Mouse (Mus musculus): Measurements from ENCODE around the gene Olfr330. TPM values are rescaled to one million over a fixed set of nuclear protein-coding genes. Genes with fewer than 3 reads are reported as not detected.

Gene Olfr330
- total RNA-seq, 1 experiment, result not detected

DNA sequence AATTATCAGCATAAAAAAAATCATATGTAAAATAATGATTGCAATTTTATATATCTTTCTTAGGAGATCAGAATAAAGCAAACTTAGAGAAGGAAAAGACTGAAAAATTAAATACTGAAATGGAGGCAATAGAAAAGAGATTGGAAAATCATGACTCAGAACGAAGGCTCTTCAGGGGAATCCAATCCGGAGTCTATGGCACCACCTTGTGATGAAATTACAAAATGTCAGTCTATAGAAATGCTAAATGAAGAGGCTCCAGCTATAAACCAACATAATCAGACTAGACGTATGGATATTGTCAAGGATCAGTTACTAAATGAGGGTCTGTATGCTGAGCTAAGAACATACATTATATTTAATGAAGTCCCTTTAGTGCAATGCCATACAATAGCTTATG is 35.3 kb downstream of the Olfr330 start:
- no peak for TF ChIP-seq ZNF384 (IDR thresholded peaks at IDR 0.05; ENCODE audit: low read depth, low read length)
- no peak for TF ChIP-seq ZC3H11A (IDR thresholded peaks at IDR 0.05; ENCODE audit: borderline replicate concordance, low read depth, low read length)
- TF ChIP-seq HCFC1 (IDR thresholded peaks at IDR 0.05; ENCODE audit: borderline replicate concordance, insufficient read depth, low read length), result no peak
- no peak for TF ChIP-seq MAFK (IDR thresholded peaks at IDR 0.05; ENCODE audit: insufficient read depth, low read depth, low read length)
- TF ChIP-seq CHD2 (IDR thresholded peaks at IDR 0.05; ENCODE audit: low read depth, low read length), result no peak
- DNase-seq (ENCODE audit: low read depth, low spot score), result no peak
- in situ Hi-C loops (cut with MboI; ENCODE audit: low sequenced_read_pairs in 2 of 2, unreplicated experiment in 2 of 2), result no loop called here

DNA sequence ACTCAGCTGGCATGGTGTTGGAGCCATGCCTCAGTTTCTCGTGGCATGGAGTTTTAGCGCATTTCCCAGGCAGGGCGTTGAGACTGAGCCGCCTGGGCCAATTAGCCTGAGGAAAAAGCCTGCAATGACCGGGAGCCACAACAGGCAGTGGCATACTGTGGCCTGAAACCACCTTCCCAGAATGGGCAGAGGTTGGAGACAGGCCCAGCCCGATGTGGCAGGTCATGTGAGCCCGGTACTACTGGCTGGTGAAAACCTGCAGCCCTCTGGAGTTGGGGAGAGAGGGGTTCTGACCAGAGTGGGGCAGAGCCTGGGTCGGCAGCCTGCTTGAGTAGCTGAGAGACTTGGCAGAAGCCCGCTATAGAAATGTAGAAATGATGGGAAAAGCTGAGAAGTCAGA is 35.9 kb downstream of the Olfr330 start:
- in situ Hi-C loops (cut with MboI; ENCODE audit: low sequenced_read_pairs in 2 of 2, unreplicated experiment in 2 of 2), result no loop called here
- DNase-seq (ENCODE audit: low read depth, low spot score), result no peak
- H3K27ac ChIP-seq (ENCODE audit: insufficient read depth, low read depth, low read length, poor library complexity, severe bottlenecking), result no peak overlapping the region
- no peaks in the 10 kb centered on the region for H3K9me3 ChIP-seq (ENCODE audit: control insufficient read depth, insufficient read depth, low read depth, low read length)
- H3K36me3 ChIP-seq (ENCODE audit: control insufficient read depth, insufficient read depth, low read length, poor library complexity, severe bottlenecking), result no peaks in the 10 kb centered on the region
- no peak overlapping the region for H3K4me3 ChIP-seq (ENCODE audit: insufficient read depth in 1 of 2, low read depth in 1 of 2, low read length in 2 of 2, poor library complexity in 1 of 2, severe bottlenecking in 1 of 2)
- H3K4me1 ChIP-seq (ENCODE audit: control insufficient read depth in 2 of 2, insufficient read depth in 2 of 2, low read length in 2 of 2, poor library complexity in 1 of 2), result no peaks in the 10 kb centered on the region
- TF ChIP-seq CHD2 (IDR thresholded peaks at IDR 0.05; ENCODE audit: low read depth, low read length), result no peak
- TF ChIP-seq ZC3H11A (IDR thresholded peaks at IDR 0.05; ENCODE audit: borderline replicate concordance, low read depth, low read length), result no peak
- no peak for TF ChIP-seq HCFC1 (IDR thresholded peaks at IDR 0.05; ENCODE audit: borderline replicate concordance, insufficient read depth, low read length)
- TF ChIP-seq MAFK (IDR thresholded peaks at IDR 0.05; ENCODE audit: insufficient read depth, low read depth, low read length), result no peak
- TF ChIP-seq ZNF384 (IDR thresholded peaks at IDR 0.05; ENCODE audit: low read depth, low read length), result no peak
- no peak overlapping the region for H3K9ac ChIP-seq (ENCODE audit: insufficient read depth, low read depth, low read length, poor library complexity, severe bottlenecking)

More for the DNA sequence above, 35.3 kb downstream of the Olfr330 start:
- no peak overlapping the region for H3K27ac ChIP-seq (ENCODE audit: insufficient read depth, low read depth, low read length, poor library complexity, severe bottlenecking)
- no peaks in the 10 kb centered on the region for H3K4me1 ChIP-seq (ENCODE audit: control insufficient read depth in 2 of 2, insufficient read depth in 2 of 2, low read length in 2 of 2, poor library complexity in 1 of 2)
- no peaks in the 10 kb centered on the region for H3K9me3 ChIP-seq (ENCODE audit: control insufficient read depth, insufficient read depth, low read depth, low read length)
- no peak overlapping the region for H3K9ac ChIP-seq (ENCODE audit: insufficient read depth, low read depth, low read length, poor library complexity, severe bottlenecking)
- H3K36me3 ChIP-seq (ENCODE audit: control insufficient read depth, insufficient read depth, low read length, poor library complexity, severe bottlenecking), result no peaks in the 10 kb centered on the region
- H3K4me3 ChIP-seq (ENCODE audit: insufficient read depth in 1 of 2, low read depth in 1 of 2, low read length in 2 of 2, poor library complexity in 1 of 2, severe bottlenecking in 1 of 2), result no peak overlapping the region

GRCm38 (mm10) chr11:58492455-58492854 is 42.2 kb downstream of the Olfr330 start, which contains the start of gene Olfr332:
Gene Olfr332, minus strand, starts transcription at chr11:58492555.
- TF ChIP-seq HCFC1 (IDR thresholded peaks at IDR 0.05; ENCODE audit: borderline replicate concordance, insufficient read depth, low read length) (no peak), MAFK (IDR thresholded peaks at IDR 0.05; ENCODE audit: insufficient read depth, low read depth, low read length) (no peak), CHD2 (IDR thresholded peaks at IDR 0.05; ENCODE audit: low read depth, low read length) (no peak), ZNF384 (IDR thresholded peaks at IDR 0.05; ENCODE audit: low read depth, low read length) (no peak), ZC3H11A (IDR thresholded peaks at IDR 0.05; ENCODE audit: borderline replicate concordance, low read depth, low read length) (no peak)
- no peak for DNase-seq (ENCODE audit: low read depth, low spot score)
- no peaks in the 10 kb centered on the region for H3K9me3 ChIP-seq (ENCODE audit: control insufficient read depth, insufficient read depth, low read depth, low read length)
- in situ Hi-C loops (cut with MboI; ENCODE audit: low sequenced_read_pairs in 2 of 2, unreplicated experiment in 2 of 2), result no loop called here
- no peaks in the 10 kb centered on the region for H3K4me1 ChIP-seq (ENCODE audit: control insufficient read depth in 2 of 2, insufficient read depth in 2 of 2, low read length in 2 of 2, poor library complexity in 1 of 2)
- H3K36me3 ChIP-seq (ENCODE audit: control insufficient read depth, insufficient read depth, low read length, poor library complexity, severe bottlenecking), result no peaks in the 10 kb centered on the region
- H3K4me3 ChIP-seq (ENCODE audit: insufficient read depth in 1 of 2, low read depth in 1 of 2, low read length in 2 of 2, poor library complexity in 1 of 2, severe bottlenecking in 1 of 2), result no peak within 1 kb of the TSS
- H3K9ac ChIP-seq (ENCODE audit: insufficient read depth, low read depth, low read length, poor library complexity, severe bottlenecking), result no peak within 1 kb of the TSS
- no peak within 1 kb of the TSS for H3K27ac ChIP-seq (ENCODE audit: insufficient read depth, low read depth, low read length, poor library complexity, severe bottlenecking)

Other genes starting within 250 kb of the Olfr330 start
- 28.0 and 43.2 TPM in 2 replicates for gene Zfp692, start 227.8 kb downstream of the Olfr330 start, total RNA-seq (2012; rRNA removed)
- 9.5 and 11.7 TPM in 2 replicates for gene Zfp672, start 204.5 kb downstream of the Olfr330 start, total RNA-seq (2012; rRNA removed)
- 26.9 and 28.9 TPM in 2 replicates for gene Sh3bp5l, start 204.1 kb downstream of the Olfr330 start, total RNA-seq (2012; rRNA removed)
- gene Lypd8, start 155.8 kb downstream of the Olfr330 start, total RNA-seq (2012; rRNA removed), result not detected in 2 replicates
- gene 1810065E05Rik, start 113.7 kb downstream of the Olfr330 start, total RNA-seq (2012; rRNA removed), result not detected in 2 replicates
- not detected in 2 replicates for gene Gm12253, start 102.3 kb downstream of the Olfr330 start, total RNA-seq (2012; rRNA removed)
- gene Lypd9, start 81.9 kb downstream of the Olfr330 start, total RNA-seq (2012; rRNA removed), result not detected in 2 replicates
- gene Olfr30, start 72.6 kb downstream of the Olfr330 start, total RNA-seq (2012; rRNA removed), result not detected in 2 replicates
- not detected in 2 replicates for gene Olfr332, start 42.3 kb downstream of the Olfr330 start, total RNA-seq (2012; rRNA removed)
- gene Olfr331, start 32.3 kb downstream of the Olfr330 start, total RNA-seq (2012; rRNA removed), result not detected in 2 replicates
- gene Olfr329-ps, start 11.6 kb upstream of the Olfr330 start, total RNA-seq (2012; rRNA removed), result 0.26 and 0.27 TPM in 2 replicates
- 0.18 and 0.37 TPM in 2 replicates for gene Olfr328, start 20.8 kb upstream of the Olfr330 start, total RNA-seq (2012; rRNA removed)
- gene Olfr224, start 35.7 kb upstream of the Olfr330 start, total RNA-seq (2012; rRNA removed), result not detected in 2 replicates
- gene Olfr325, start 42.9 kb upstream of the Olfr330 start, total RNA-seq (2012; rRNA removed), result not detected in 2 replicates
- not detected in 2 replicates for gene Olfr324, start 60.3 kb upstream of the Olfr330 start, total RNA-seq (2012; rRNA removed)
- gene 2210407C18Rik, start 81.2 kb upstream of the Olfr330 start, total RNA-seq (2012; rRNA removed), result not detected in 2 replicates
- gene Olfr323, start 95.7 kb upstream of the Olfr330 start, total RNA-seq (2012; rRNA removed), result not detected in 2 replicates
- not detected in 2 replicates for gene Trim58, start 105.6 kb upstream of the Olfr330 start, total RNA-seq (2012; rRNA removed)
- not detected in 2 replicates for gene Olfr322, start 123.9 kb upstream of the Olfr330 start, total RNA-seq (2012; rRNA removed)
- gene Olfr320, start 146.3 kb upstream of the Olfr330 start, total RNA-seq (2012; rRNA removed), result not detected in 2 replicates
- not detected in 2 replicates for gene Olfr319, start 164.3 kb upstream of the Olfr330 start, total RNA-seq (2012; rRNA removed)
- gene Olfr318, start 189.2 kb upstream of the Olfr330 start, total RNA-seq (2012; rRNA removed), result not detected in 2 replicates
- gene Olfr317, start 204.4 kb upstream of the Olfr330 start, total RNA-seq (2012; rRNA removed), result not detected in 2 replicates
- not detected in 2 replicates for gene Olfr316, start 217.9 kb upstream of the Olfr330 start, total RNA-seq (2012; rRNA removed)
- gene Olfr315, start 238.4 kb upstream of the Olfr330 start, total RNA-seq (2012; rRNA removed), result not detected in 2 replicates
- not detected in 2 replicates for gene Olfr314, start 248.1 kb upstream of the Olfr330 start, total RNA-seq (2012; rRNA removed)